Mouse (Mus musculus) neural tube, embryonic 11.5 days (tissue): Measurements from ENCODE around the gene Adk. TPM values are rescaled to one million over a fixed set of nuclear protein-coding genes. Genes with fewer than 3 reads are reported as not detected.

ENCODE experiments used
- ATAC-seq: fragments of 200-750 bp; cut with Nextera tagmentation; 2 replicates; pipeline ENCODE4 v1.8.0; 2017; ENCODE audit warnings: moderate number of reproducible peaks, mild to moderate bottlenecking, moderate TSS enrichment, moderate library complexity; ENCODE audit not compliant: insufficient read depth, low FRiP score, low TSS enrichment
- DNase-seq: peaks from one replicate; pipeline ENCODE4 v3.0.0-alpha.2; 2015; ENCODE audit warnings: low spot score
- H3K27ac ChIP-seq: fragments of 300-500 bp; sonication (generic); 2 replicates; pipeline ENCODE4 v1.5.1; 2014; ENCODE audit warnings: low read depth, mild to moderate bottlenecking, low read length
- H3K27me3 ChIP-seq: fragments of 300-500 bp; sonication (generic); 2 replicates; pipeline ENCODE4 v1.6.1; 2014; ENCODE audit warnings: mild to moderate bottlenecking, low read length, mixed read lengths; ENCODE audit not compliant: control insufficient read depth, insufficient read depth
- H3K36me3 ChIP-seq: fragments of 300-500 bp; sonication (generic); 2 replicates; pipeline ENCODE4 v1.6.1; 2014; ENCODE audit warnings: mild to moderate bottlenecking, low read length, moderate library complexity, mixed read lengths; ENCODE audit not compliant: control insufficient read depth, insufficient read depth
- H3K4me1 ChIP-seq: fragments of 300-500 bp; sonication (generic); 2 replicates; pipeline ENCODE4 v1.6.1; 2014; ENCODE audit warnings: low read length, mixed read lengths; ENCODE audit not compliant: control insufficient read depth, insufficient read depth
- H3K4me2 ChIP-seq: fragments of 300-500 bp; sonication (generic); 2 replicates; pipeline ENCODE4 v1.6.1; 2014; ENCODE audit warnings: low read depth, mild to moderate bottlenecking, moderate library complexity
- H3K4me3 ChIP-seq: fragments of 300-500 bp; sonication (generic); 2 replicates; pipeline ENCODE4 v1.5.1; 2014; ENCODE audit warnings: low read depth, low read length
- H3K9ac ChIP-seq: fragments of 300-500 bp; sonication (generic); 2 replicates; pipeline ENCODE4 v1.6.1; 2014; ENCODE audit warnings: mild to moderate bottlenecking, low read length
- H3K9me3 ChIP-seq: fragments of 300-500 bp; sonication (generic); 2 replicates; pipeline ENCODE4 v1.6.1; 2016; ENCODE audit warnings: low read length; ENCODE audit not compliant: control insufficient read depth
- WGBS: fragments of 180-500 bp; shearing (Covaris S2); extraction: QIAGEN DNeasy Blood & Tissue Kit; methylation state at CpG from one replicate; pipeline ENCODE4 v1.1.7; 2014; 5-methylcytosine and 5-hydroxymethylcytosine counted together
- polyA plus RNA-seq: library from polyadenylated mRNA; unstranded; fragments of >200 nt; fragmentation: Nextera tagmentation; extraction: Ambion mirVana; gene quantifications from 2 replicates; pipeline ENCODE4 v1.2.1, GENCODE M21; 2014

Adk gene
- polyA plus RNA-seq, 1 experiment from 2014 or later = 106 TPM

GRCm38 (mm10) chr14:21142603-21143002 lies 90.2 kb downstream of the Adk start:
- DNase-seq (no peak), ATAC-seq (no peak)
- Histone ChIP-seq H3K27me3 (no peaks in the 10 kb centered on the region), H3K36me3 (no peaks in the 10 kb centered on the region), H3K27ac (no peak overlapping the region), H3K9ac (no peak overlapping the region), H3K9me3 (no peaks in the 10 kb centered on the region), H3K4me2 (no peak overlapping the region), H3K4me1 (no peaks in the 10 kb centered on the region), H3K4me3 (no peak overlapping the region)
- WGBS = 100% methylated on average over 1 of the region's 1 CpGs

DNA sequence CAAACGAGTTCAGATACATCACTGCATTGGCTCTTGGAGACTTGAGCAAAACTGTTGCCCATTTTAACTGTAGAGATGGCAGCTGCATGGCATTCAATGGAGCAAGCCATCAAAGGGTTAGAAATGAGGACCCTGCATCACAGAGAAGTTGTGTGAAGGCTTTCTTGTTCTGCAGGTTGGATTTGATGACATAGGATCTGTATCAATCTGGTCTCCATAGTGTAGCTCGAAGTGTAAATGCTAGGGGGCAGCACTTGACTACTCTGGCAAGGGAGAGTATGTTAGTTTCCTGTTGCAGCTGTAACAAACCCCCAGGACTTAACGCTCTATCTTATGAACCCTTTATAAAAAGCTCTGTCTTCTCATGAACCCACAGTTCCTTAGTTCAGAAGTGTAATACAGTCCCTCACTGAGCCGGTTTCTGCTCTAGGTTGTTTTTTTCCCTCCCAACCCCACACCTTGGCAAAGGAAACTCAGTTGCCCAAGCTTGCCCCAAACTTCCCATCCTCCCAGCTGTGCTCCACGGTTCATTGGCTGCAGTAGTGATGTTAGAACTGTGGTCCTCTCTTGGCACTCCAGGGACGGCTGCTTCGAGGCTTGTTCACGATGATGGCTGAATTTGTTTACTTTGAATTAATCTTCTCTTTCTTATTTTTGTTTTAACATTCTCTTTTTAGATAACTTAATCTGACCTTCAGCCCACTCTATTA lies 91.2 kb downstream of the Adk start:
- Histone ChIP-seq H3K4me3 (no peak overlapping the region), H3K36me3 (no peaks in the 10 kb centered on the region), H3K27ac (no peak overlapping the region), H3K4me2 (no peak overlapping the region), H3K27me3 (no peaks in the 10 kb centered on the region), H3K9me3 (no peaks in the 10 kb centered on the region), H3K4me1 (no peaks in the 10 kb centered on the region), H3K9ac (no peak overlapping the region)
- ATAC-seq (no peak), DNase-seq (peak; percentile 20)
- 73% methylated on average over 8 of the region's 8 CpGs for WGBS

DNA sequence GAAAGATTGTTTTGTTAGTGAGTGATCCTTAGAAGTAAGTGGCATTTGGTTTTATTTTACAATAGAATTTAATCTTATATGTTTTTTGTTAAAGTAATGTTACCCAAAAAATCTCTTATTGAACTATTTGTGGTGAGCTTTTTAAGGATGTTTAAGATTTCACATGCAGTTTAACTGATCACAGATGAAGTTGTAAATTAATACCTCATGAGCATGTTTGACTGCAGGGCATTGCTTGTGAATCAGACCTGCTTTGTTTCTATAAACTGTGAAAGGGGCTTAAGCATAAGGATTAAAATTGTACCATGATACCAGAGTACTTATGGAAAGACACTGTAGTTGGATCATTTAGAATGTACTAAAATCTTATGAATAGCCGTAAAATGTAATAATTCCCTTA lies 94.8 kb downstream of the Adk start:
- ATAC-seq = no peak
- Histone ChIP-seq H3K4me3 (no peak overlapping the region), H3K27me3 (no peaks in the 10 kb centered on the region), H3K27ac (no peak overlapping the region), H3K9me3 (no peaks in the 10 kb centered on the region), H3K4me2 (no peak overlapping the region), H3K36me3 (no peaks in the 10 kb centered on the region), H3K9ac (no peak overlapping the region), H3K4me1 (no peaks in the 10 kb centered on the region)
- WGBS = 85% methylated on average over 1 of the region's 1 CpGs
- DNase-seq = no peak

DNA sequence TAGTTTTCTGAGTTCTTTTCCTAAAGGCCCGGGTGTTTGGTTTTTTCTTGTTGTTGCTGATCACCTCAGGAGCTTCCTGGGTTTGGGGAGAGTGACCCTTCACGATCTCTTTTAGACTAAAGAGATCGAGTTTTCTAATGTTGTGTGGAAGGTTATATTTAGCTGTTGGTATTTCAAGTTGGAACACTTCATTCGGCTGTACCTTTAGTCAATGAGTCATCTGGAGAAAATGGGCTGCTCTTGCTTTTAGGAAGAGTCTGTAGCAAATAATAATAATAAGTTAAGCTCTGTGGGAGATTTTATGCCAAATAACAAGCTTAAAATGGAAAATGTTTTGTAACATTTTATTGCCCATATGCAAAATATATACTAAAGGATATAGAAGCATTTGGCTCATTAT lies 97.9 kb downstream of the Adk start:
- ATAC-seq (no peak), DNase-seq (no peak)
- Histone ChIP-seq H3K36me3 (no peaks in the 10 kb centered on the region), H3K4me3 (no peak overlapping the region), H3K9me3 (no peaks in the 10 kb centered on the region), H3K27ac (no peak overlapping the region), H3K4me1 (no peaks in the 10 kb centered on the region), H3K9ac (no peak overlapping the region), H3K4me2 (no peak overlapping the region), H3K27me3 (no peaks in the 10 kb centered on the region)
- WGBS = 91% methylated on average over 4 of the region's 4 CpGs

DNA sequence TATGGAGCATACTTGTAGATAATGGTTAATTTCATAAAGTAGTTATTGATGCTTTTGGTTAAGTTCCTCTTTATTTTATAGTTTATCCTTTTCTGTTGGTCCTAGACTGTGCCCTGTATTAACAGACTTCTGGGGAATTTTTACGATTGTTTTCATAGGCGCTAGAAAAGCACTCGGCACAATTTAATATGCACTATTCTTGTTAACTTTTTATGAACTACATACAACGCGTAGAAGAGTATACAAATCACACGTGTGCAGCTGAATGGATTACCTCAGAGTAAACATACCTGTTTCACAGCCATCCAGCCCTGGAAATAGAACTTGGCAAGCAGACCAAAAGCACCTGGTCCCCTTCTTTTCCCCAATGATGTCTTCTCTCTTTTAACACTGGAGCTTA lies 99.7 kb downstream of the Adk start:
- no peak overlapping the region for H3K4me2 ChIP-seq
- no peaks in the 10 kb centered on the region for H3K36me3 ChIP-seq
- no peaks in the 10 kb centered on the region for H3K27me3 ChIP-seq
- H3K9me3 ChIP-seq = no peaks in the 10 kb centered on the region
- ATAC-seq (no peak), DNase-seq (no peak)
- 91% methylated on average over 6 of the region's 6 CpGs for WGBS
- H3K9ac ChIP-seq = no peak overlapping the region
- no peak overlapping the region for H3K27ac ChIP-seq
- no peaks in the 10 kb centered on the region for H3K4me1 ChIP-seq
- no peak overlapping the region for H3K4me3 ChIP-seq

GRCm38 (mm10) chr14:21165706-21166105 lies 113.3 kb downstream of the Adk start:
- no peaks in the 10 kb centered on the region for H3K27me3 ChIP-seq
- 61% methylated on average over 10 of the region's 10 CpGs for WGBS
- no peaks in the 10 kb centered on the region for H3K4me1 ChIP-seq
- H3K27ac ChIP-seq = no peak overlapping the region
- H3K9me3 ChIP-seq = no peaks in the 10 kb centered on the region
- DNase-seq (peak; percentile 51), ATAC-seq (no peak)
- H3K9ac ChIP-seq = no peak overlapping the region
- H3K36me3 ChIP-seq = no peaks in the 10 kb centered on the region
- H3K4me3 ChIP-seq = no peak overlapping the region
- H3K4me2 ChIP-seq = no peak overlapping the region

DNA sequence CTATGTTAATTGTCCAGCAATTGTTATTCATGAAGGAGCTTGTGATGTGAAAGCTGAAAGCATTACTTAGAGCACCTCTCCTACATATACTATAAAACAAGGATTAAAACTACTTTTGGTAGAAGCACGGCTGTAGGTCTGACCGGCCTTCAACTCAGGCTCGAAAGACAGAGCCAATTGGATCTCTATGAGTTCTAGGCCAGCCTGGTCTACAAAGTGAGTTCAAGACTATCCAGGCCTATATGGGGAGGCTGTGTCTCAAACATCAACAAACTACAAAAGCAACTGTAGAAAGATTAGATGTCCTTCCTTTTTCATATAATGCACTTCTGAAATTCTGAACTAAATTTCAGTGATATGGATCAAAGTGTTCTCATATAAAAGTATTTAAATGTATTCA lies 113.7 kb downstream of the Adk start:
- DNase-seq = no peak

GRCm38 (mm10) chr14:21173973-21174745 lies 121.8 kb downstream of the Adk start:
- DNase-seq = no peak
- Histone ChIP-seq H3K9me3 (no peaks in the 10 kb centered on the region), H3K27me3 (no peaks in the 10 kb centered on the region), H3K4me2 (no peak overlapping the region), H3K36me3 (no peaks in the 10 kb centered on the region), H3K4me3 (no peak overlapping the region), H3K4me1 (no peaks in the 10 kb centered on the region), H3K27ac (no peak overlapping the region), H3K9ac (no peak overlapping the region)
- ATAC-seq = no peak
- WGBS = 91% methylated on average over 1 of the region's 1 CpGs

More for the DNA sequence above, 113.7 kb downstream of the Adk start:
- H3K9ac ChIP-seq = no peak overlapping the region
- H3K4me1 ChIP-seq = no peaks in the 10 kb centered on the region
- H3K27ac ChIP-seq = no peak overlapping the region
- H3K27me3 ChIP-seq = no peaks in the 10 kb centered on the region
- no peaks in the 10 kb centered on the region for H3K36me3 ChIP-seq
- no peak overlapping the region for H3K4me2 ChIP-seq
- 87% methylated on average over 3 of the region's 3 CpGs for whole genome bisulfite sequencing
- H3K4me3 ChIP-seq = no peak overlapping the region
- no peaks in the 10 kb centered on the region for H3K9me3 ChIP-seq
- ATAC-seq = no peak

DNA sequence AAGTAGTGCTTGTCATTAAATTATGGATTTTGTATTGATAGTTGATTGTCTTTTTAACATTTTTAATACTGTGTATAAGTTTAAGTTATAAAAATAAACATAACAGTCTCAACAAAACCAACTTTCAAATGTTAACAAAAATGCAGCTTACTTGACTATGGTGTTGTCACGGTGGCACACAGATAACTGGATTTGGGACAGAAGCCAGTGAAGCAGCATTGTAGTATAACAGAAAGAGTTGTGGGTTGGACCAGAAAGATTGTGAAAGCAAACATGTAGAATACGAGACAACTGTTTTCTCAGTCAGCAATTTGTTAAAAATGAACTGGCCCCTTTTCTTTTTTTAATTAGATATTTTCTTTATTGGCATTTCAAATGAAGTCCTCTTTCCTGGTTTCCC lies 122.4 kb downstream of the Adk start:
- H3K4me2 ChIP-seq = no peak overlapping the region
- H3K27me3 ChIP-seq = no peaks in the 10 kb centered on the region
- 93% methylated on average over 2 of the region's 2 CpGs for WGBS
- DNase-seq (no peak), ATAC-seq (no peak)
- no peaks in the 10 kb centered on the region for H3K4me1 ChIP-seq
- H3K27ac ChIP-seq = no peak overlapping the region
- H3K36me3 ChIP-seq = no peaks in the 10 kb centered on the region
- H3K9me3 ChIP-seq = no peaks in the 10 kb centered on the region
- H3K9ac ChIP-seq = no peak overlapping the region
- H3K4me3 ChIP-seq = no peak overlapping the region
